Mouse (Mus musculus): ENCODE measurements at regions not wholly inside any gene's neighbourhood (a gene's known extent, or its start where the extent isn't known, plus 50 kb on each side); places are given as distances from the start of the nearest gene placed in this dataset.
A peak's percentile ranks its signal among the peaks of the same experiment; 100 is the strongest.

DNA sequence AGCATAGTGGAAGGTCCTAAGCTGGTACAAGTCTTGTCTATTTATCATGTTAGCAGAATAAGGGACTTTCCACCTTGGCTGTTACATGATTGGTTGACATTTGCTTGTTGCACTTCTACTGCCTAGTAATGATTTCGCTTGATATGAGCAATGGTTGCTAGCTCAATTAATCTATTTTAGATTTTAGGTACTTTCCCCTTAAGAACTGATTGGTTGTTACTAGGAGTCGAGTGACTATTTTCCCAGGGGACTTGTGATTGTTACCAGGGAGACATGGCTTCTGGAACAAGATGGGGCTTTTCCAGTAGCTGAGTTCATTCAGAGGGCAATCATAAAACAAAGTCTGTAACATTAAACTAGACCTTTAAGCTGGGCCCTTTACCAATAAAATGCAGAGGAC is 100.9 kb downstream of the Nup35 start:
- H3K4me1 ChIP-seq (ENCODE audit: control insufficient read depth, insufficient read depth, low read length) = no peaks in the 10 kb centered on the region
- 57% methylated on average over 2 of the region's 2 CpGs for WGBS

DNA sequence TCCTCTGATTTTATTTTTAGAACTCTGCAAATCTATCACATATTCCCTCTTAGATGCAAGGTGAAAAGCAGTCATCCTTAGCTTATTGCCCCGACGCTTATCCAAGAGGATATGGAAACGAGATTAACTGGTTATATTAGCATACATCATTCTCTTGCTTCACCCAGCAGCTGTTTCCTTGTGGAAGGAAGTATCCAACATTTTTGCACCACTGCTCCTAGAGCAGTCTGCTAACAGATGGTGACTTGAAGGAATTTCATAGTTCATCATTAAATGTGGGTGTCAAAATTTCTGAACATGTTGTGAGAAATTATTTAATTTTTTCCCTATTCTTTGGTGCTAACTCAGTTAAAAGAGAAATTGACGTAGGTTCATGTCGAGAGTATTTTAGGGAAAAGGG is 107.0 kb downstream of the Nup35 start:
- Histone ChIP-seq H3K4me2 (ENCODE audit: low read depth, low read length) (no peak overlapping the region), H3K27ac (ENCODE audit: low read depth, low read length) (no peak overlapping the region), H3K36me3 (ENCODE audit: control insufficient read depth, insufficient read depth, low read length) (no peaks in the 10 kb centered on the region), H3K4me3 (ENCODE audit: low read depth, low read length) (no peak overlapping the region), H3K4me1 (ENCODE audit: control insufficient read depth, insufficient read depth, low read length) (no peaks in the 10 kb centered on the region), H3K27me3 (ENCODE audit: control insufficient read depth, insufficient read depth, low read length) (no peaks in the 10 kb centered on the region), H3K9ac (replicated peaks; ENCODE audit: low read depth, low read length) (no peak overlapping the region), H3K9me3 (ENCODE audit: control insufficient read depth, low read length) (no peaks in the 10 kb centered on the region)
- 70% methylated on average over 5 of the region's 5 CpGs for WGBS
- ATAC-seq (ENCODE audit: low read depth) = no peak

More for the DNA sequence above, 100.9 kb downstream of the Nup35 start:
- H3K27me3 ChIP-seq (ENCODE audit: control insufficient read depth, insufficient read depth, low read length) = no peaks in the 10 kb centered on the region
- no peak overlapping the region for H3K27ac ChIP-seq (ENCODE audit: low read depth, low read length)
- no peaks in the 10 kb centered on the region for H3K36me3 ChIP-seq (ENCODE audit: control insufficient read depth, insufficient read depth, low read length)
- H3K9ac ChIP-seq (replicated peaks; ENCODE audit: low read depth, low read length) = no peak overlapping the region
- H3K4me3 ChIP-seq (ENCODE audit: low read depth, low read length) = no peak overlapping the region
- ATAC-seq (ENCODE audit: low read depth) = no peak
- no peaks in the 10 kb centered on the region for H3K9me3 ChIP-seq (ENCODE audit: control insufficient read depth, low read length)
- no peak overlapping the region for H3K4me2 ChIP-seq (ENCODE audit: low read depth, low read length)

DNA sequence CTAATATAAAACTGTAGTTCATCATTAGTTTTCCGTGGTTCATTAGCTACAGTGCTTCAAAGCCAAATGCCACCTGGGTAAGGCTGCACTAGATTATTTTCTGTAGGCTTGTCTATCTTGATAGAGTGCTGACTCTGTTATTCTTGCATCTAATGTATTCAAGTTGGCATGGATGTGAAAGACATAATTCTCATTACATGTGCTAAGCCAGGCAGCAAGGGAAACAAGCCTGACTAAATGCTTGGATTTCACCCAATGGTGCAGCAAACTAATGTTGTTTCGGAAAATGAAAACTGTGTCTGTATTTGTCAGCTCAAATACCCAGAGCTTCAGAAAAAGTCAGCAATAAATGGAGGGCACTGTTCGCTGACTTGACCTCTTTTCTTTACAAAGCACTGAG is 114.3 kb downstream of the Nup35 start:
- Histone ChIP-seq H3K9me3 (ENCODE audit: control insufficient read depth, low read length) (no peaks in the 10 kb centered on the region), H3K4me2 (ENCODE audit: low read depth, low read length) (no peak overlapping the region)
- WGBS = 73% methylated on average over 3 of the region's 3 CpGs

DNA sequence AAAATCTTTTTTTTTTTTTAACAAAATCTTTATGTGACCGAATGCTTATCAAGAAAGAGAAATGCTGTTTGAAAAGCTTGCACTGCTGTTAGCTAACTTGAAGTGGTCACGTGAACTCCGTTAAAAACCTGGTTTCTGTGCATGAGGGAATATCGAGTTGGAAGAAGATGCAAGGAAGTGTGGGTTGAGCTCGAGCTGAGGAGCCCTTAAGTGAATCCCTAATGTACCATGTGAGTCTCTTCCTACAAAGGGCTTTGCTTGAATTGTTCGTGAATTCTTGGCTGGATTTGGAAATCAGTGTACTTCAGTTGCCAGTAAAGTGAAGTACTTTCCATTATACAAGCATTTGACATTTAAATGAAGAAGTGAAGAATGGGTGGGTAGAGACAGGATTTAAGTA is 129.7 kb downstream of the Nup35 start:
- ATAC-seq (ENCODE audit: low read depth) = no peak
- Histone ChIP-seq H3K9ac (replicated peaks; ENCODE audit: low read depth, low read length) (no peak overlapping the region), H3K4me1 (ENCODE audit: control insufficient read depth, insufficient read depth, low read length) (no peaks in the 10 kb centered on the region), H3K27ac (ENCODE audit: low read depth, low read length) (no peak overlapping the region), H3K27me3 (ENCODE audit: control insufficient read depth, insufficient read depth, low read length) (no peaks in the 10 kb centered on the region), H3K36me3 (ENCODE audit: control insufficient read depth, insufficient read depth, low read length) (no peaks in the 10 kb centered on the region), H3K9me3 (ENCODE audit: control insufficient read depth, low read length) (no peaks in the 10 kb centered on the region), H3K4me3 (ENCODE audit: low read depth, low read length) (no peak overlapping the region), H3K4me2 (ENCODE audit: low read depth, low read length) (no peak overlapping the region)
- WGBS = 80% methylated on average over 6 of the region's 6 CpGs

More for the DNA sequence above, 114.3 kb downstream of the Nup35 start:
- Histone ChIP-seq H3K4me3 (ENCODE audit: low read depth, low read length) (no peak overlapping the region), H3K27ac (ENCODE audit: low read depth, low read length) (no peak overlapping the region), H3K36me3 (ENCODE audit: control insufficient read depth, insufficient read depth, low read length) (no peaks in the 10 kb centered on the region), H3K27me3 (ENCODE audit: control insufficient read depth, insufficient read depth, low read length) (no peaks in the 10 kb centered on the region), H3K9ac (replicated peaks; ENCODE audit: low read depth, low read length) (no peak overlapping the region), H3K4me1 (ENCODE audit: control insufficient read depth, insufficient read depth, low read length) (no peaks in the 10 kb centered on the region)
- ATAC-seq (ENCODE audit: low read depth) = peak; percentile 54; the same call in 1 of the 2 replicates

DNA sequence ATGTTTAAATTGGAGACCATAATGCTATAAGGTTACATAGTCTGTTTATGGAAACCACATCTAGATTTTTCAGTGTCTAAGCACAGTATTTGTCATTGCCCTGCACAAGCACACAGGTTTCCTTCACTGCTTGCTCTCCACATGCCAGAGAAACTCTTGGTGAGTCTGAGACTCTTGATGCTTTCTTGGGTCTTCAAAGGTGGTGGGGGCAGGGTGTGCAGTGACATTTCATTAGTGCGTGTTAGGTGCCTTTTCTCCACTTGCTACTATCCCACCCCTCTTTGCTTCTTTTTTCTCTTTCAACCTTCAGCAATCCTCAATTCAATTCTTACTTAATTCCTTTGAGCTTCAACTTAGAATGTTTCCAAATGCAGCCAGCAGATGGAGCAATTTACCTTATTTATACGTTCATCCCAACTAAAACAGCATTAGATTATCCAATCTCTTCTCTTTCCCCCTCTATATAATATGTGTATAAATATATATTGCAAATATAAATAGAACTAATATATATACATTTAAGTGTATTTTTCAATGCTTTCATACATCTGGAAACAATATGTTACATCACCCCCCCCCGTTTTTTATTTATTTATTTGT is 145.1 kb downstream of the Nup35 start:
- H3K27ac ChIP-seq (ENCODE audit: low read depth, low read length) = no peak overlapping the region
- H3K4me2 ChIP-seq (ENCODE audit: low read depth, low read length) = no peak overlapping the region
- H3K9ac ChIP-seq (replicated peaks; ENCODE audit: low read depth, low read length) = no peak overlapping the region
- no peak for ATAC-seq (ENCODE audit: low read depth)
- no peaks in the 10 kb centered on the region for H3K4me1 ChIP-seq (ENCODE audit: control insufficient read depth, insufficient read depth, low read length)
- no peaks in the 10 kb centered on the region for H3K9me3 ChIP-seq (ENCODE audit: control insufficient read depth, low read length)
- no peak overlapping the region for H3K4me3 ChIP-seq (ENCODE audit: low read depth, low read length)
- WGBS = 41% methylated on average over 3 of the region's 3 CpGs
- no peaks in the 10 kb centered on the region for H3K36me3 ChIP-seq (ENCODE audit: control insufficient read depth, insufficient read depth, low read length)
- H3K27me3 ChIP-seq (ENCODE audit: control insufficient read depth, insufficient read depth, low read length) = no peaks in the 10 kb centered on the region

DNA sequence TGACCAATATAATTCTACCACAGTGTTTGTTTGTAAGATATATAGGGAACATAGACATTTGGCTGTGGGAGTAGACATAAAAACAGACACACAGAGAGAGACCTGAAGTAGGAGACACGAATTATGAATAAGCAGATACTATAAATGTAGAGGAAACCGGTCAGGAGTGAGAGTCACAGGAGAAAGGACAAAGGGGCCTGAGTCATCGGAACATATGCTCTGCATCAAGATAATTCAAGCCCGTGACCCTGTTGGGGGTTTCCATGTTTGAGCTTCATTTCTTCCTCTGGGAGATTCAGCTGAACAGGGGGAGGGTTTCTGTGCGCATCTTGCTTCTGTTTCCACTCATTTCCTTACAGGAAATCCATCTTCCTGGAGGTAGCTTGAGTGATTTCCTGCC is 154.1 kb downstream of the Nup35 start:
- H3K27me3 ChIP-seq (ENCODE audit: control insufficient read depth, insufficient read depth, low read length) = no peaks in the 10 kb centered on the region
- H3K9ac ChIP-seq (replicated peaks; ENCODE audit: low read depth, low read length) = no peak overlapping the region
- 63% methylated on average over 5 of the region's 5 CpGs for WGBS
- no peaks in the 10 kb centered on the region for H3K4me1 ChIP-seq (ENCODE audit: control insufficient read depth, insufficient read depth, low read length)
- no peak for ATAC-seq (ENCODE audit: low read depth)
- H3K36me3 ChIP-seq (ENCODE audit: control insufficient read depth, insufficient read depth, low read length) = no peaks in the 10 kb centered on the region
- H3K27ac ChIP-seq (ENCODE audit: low read depth, low read length) = no peak overlapping the region
- no peak overlapping the region for H3K4me2 ChIP-seq (ENCODE audit: low read depth, low read length)
- H3K9me3 ChIP-seq (ENCODE audit: control insufficient read depth, low read length) = no peaks in the 10 kb centered on the region
- H3K4me3 ChIP-seq (ENCODE audit: low read depth, low read length) = no peak overlapping the region

DNA sequence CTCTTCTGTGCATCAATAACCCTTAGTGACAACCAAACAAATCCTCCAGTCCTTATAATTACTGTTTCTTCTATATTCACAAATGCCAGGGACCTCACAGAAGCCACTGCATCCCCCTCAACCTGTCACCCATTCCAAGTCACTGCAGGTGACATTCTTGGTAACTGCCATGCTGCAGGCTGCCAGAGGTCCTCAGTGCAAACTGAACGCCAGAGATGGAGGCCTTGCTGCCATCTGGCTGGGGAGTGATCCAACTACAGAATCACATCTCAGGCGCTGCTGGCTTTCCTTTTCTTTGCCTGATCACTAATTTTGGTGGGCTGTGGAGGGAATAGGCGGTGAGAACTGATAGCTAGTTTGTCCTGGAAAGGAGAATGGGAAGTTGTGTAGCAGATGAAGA is 155.4 kb downstream of the Nup35 start:
- Histone ChIP-seq H3K4me3 (ENCODE audit: low read depth, low read length) (no peak overlapping the region), H3K9ac (replicated peaks; ENCODE audit: low read depth, low read length) (no peak overlapping the region), H3K9me3 (ENCODE audit: control insufficient read depth, low read length) (no peaks in the 10 kb centered on the region), H3K4me2 (ENCODE audit: low read depth, low read length) (no peak overlapping the region), H3K27me3 (ENCODE audit: control insufficient read depth, insufficient read depth, low read length) (no peaks in the 10 kb centered on the region), H3K27ac (ENCODE audit: low read depth, low read length) (no peak overlapping the region), H3K36me3 (ENCODE audit: control insufficient read depth, insufficient read depth, low read length) (no peaks in the 10 kb centered on the region), H3K4me1 (ENCODE audit: control insufficient read depth, insufficient read depth, low read length) (no peaks in the 10 kb centered on the region)
- ATAC-seq (ENCODE audit: low read depth) = no peak
- WGBS = 78% methylated on average over 3 of the region's 3 CpGs

DNA sequence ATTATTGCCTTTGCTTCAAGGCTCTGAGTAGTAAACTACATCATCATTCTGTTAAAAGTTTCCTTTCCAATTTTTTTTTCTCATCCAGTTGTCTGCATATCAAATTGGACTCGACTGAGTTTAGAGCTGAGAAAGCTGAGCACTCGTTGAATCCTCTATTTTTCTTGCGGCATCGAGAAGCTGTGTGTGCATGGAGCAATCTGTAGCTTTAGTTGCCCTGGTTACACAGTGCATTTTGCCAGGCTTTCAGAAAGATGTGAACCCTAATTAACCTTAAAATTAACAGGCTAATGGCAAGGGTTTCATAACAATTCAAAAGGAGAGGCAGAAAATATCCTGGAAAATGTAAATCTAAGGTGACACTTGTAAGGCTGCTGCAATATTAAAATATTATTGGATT is 169.3 kb downstream of the Nup35 start:
- Histone ChIP-seq H3K9me3 (ENCODE audit: control insufficient read depth, low read length) (no peaks in the 10 kb centered on the region), H3K27me3 (ENCODE audit: control insufficient read depth, insufficient read depth, low read length) (no peaks in the 10 kb centered on the region), H3K4me1 (ENCODE audit: control insufficient read depth, insufficient read depth, low read length) (no peaks in the 10 kb centered on the region), H3K36me3 (ENCODE audit: control insufficient read depth, insufficient read depth, low read length) (no peaks in the 10 kb centered on the region), H3K4me3 (ENCODE audit: low read depth, low read length) (no peak overlapping the region), H3K4me2 (ENCODE audit: low read depth, low read length) (no peak overlapping the region), H3K9ac (replicated peaks; ENCODE audit: low read depth, low read length) (no peak overlapping the region), H3K27ac (ENCODE audit: low read depth, low read length) (no peak overlapping the region)
- 0 out of 2 replicates have a peak, but pooled peaks have one; percentile 41 for ATAC-seq (ENCODE audit: low read depth)
- 63% methylated on average over 4 of the region's 4 CpGs for WGBS

DNA sequence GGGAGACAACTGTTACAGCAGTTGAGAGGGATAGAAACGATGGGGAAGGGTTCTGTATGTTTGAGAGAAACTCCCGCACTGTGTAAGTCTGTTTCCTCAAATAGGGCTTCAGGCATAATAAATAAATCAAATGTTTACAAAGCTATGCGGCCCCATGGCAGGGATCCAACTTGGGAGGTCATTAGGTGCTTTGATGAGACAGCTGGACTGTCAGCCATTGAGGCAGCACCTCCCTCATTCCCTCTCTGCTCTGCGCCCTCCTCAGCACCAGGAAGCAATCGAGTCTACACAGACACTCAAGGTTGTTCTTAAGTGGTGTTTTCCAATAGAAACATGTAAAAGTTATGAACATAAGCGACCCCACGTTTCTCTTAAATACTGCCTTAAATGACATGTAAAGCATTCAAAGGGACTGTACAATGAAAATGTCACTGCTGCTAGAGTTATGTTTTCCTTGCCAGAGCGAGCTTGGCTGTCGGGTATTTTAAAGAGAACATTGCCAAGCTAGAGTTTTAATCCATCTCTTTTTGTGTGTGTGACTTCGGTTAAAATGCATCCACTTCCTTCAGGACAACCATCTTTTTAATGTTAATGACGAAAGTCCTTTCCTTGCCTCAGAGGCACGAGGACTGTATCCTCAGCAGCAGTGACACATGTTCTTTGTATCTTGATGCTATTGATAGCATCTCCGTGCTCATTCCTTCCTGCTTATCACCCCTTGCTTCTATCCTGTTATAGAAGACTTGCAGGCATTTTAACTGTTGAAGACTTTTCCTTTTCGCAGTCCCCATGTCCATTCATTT is 176.5 kb downstream of the Nup35 start:
- no peak overlapping the region for H3K4me2 ChIP-seq (ENCODE audit: low read depth, low read length)
- H3K9ac ChIP-seq (replicated peaks; ENCODE audit: low read depth, low read length) = no peak overlapping the region
- no peaks in the 10 kb centered on the region for H3K36me3 ChIP-seq (ENCODE audit: control insufficient read depth, insufficient read depth, low read length)
- H3K27ac ChIP-seq (ENCODE audit: low read depth, low read length) = no peak overlapping the region
- H3K9me3 ChIP-seq (ENCODE audit: control insufficient read depth, low read length) = no peaks in the 10 kb centered on the region
- H3K4me1 ChIP-seq (ENCODE audit: control insufficient read depth, insufficient read depth, low read length) = no peaks in the 10 kb centered on the region
- WGBS = 48% methylated on average over 14 of the region's 14 CpGs
- no peak overlapping the region for H3K4me3 ChIP-seq (ENCODE audit: low read depth, low read length)
- peak; percentile 28; the same call in 1 of the 2 replicates for ATAC-seq (ENCODE audit: low read depth)
- H3K27me3 ChIP-seq (ENCODE audit: control insufficient read depth, insufficient read depth, low read length) = no peaks in the 10 kb centered on the region

Measured in neural tube, embryonic 14.5 days (tissue).